Mouse (Mus musculus): ENCODE measurements around the gene Hepacam2. TPM values are rescaled to one million over a fixed set of nuclear protein-coding genes. Genes with fewer than 3 reads are reported as not detected.
A peak's percentile ranks its signal among the peaks of the same experiment; 100 is the strongest.
"Not testable (repeated sequence)": the region's sequence is repeated elsewhere in the genome, so short reads cannot be mapped to it uniquely, and the experiment has no call there.

The Hepacam2 gene
- polyA plus RNA-seq (2016; fragmentation: Nextera tagmentation; extraction: Ambion mirVana), result 2.3 and 2.7 TPM in 2 replicates

DNA sequence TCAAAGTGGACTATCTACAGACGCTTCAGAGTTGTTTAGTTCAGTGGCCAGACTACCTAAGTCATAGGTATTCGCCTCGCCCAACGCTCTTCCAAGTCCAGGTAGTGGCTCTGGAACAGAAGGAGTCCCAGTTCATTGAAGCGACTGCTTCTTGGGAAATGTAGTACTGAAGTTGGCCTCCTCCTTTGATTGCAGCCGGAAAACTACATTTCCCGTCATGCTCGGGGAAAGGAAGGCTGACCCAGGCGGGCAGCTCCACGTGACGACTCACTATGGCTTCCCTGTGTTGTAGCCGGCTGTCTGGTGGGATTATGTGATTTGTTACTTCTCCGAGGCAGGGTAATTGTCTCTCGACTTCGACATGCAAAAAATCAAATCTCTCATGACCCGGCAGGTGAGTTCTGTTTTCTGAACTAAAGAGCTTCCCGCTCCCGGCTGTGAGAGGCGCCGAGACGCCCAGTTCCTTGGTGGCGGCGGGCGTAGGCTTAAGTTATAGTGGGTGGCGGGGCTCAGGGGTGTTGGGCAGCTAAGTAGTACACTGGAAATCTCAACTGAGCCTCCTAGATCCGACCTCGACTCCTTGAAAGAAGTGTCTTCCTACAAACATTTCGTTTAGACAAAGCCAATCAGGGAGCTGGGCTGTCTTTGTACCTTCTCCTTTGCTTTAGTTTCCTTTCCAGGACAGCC is at the start of gene Hepacam2, which contains the start of gene Vps50:
TSS of gene Hepacam2 (minus strand) at position 137 of the 687 bp plus-strand sequence.
TSS of gene Vps50 (plus strand) at position 221 of the 687 bp plus-strand sequence.
- Histone ChIP-seq H3K9ac (peak within 1 kb of the TSS; percentile 67), H3K4me3 (replicated peaks) (peak within 1 kb of the TSS; percentile 74), H3K27ac (0 out of 2 replicates have a peak within 1 kb of the TSS, but pooled peaks have one; percentile 5), H3K4me1 (peaks cover 8% of the 10 kb centered on the region), H3K27me3 (no peaks in the 10 kb centered on the region), H3K9me3 (no peaks in the 10 kb centered on the region), H3K4me2 (peak within 1 kb of the TSS; percentile 92), H3K36me3 (replicated peaks) (no peaks in the 10 kb centered on the region)
- WGBS, result 1% methylated on average over 28 of the region's 28 CpGs
- ATAC-seq (ENCODE audit: low FRiP score), result peak; percentile 99

- H3K27ac ChIP-seq, result no peak overlapping the region
- ATAC-seq (ENCODE audit: low FRiP score), result no peak
- H3K36me3 ChIP-seq (replicated peaks), result peaks cover 7% of the 10 kb centered on the region
- H3K4me3 ChIP-seq (replicated peaks), result no peak overlapping the region
- 44% methylated on average over 1 of the region's 1 CpGs for WGBS
- no peaks in the 10 kb centered on the region for H3K9me3 ChIP-seq
- H3K4me1 ChIP-seq, result no peaks in the 10 kb centered on the region
- H3K4me2 ChIP-seq, result no peak overlapping the region
- H3K9ac ChIP-seq, result no peak overlapping the region
- H3K27me3 ChIP-seq, result no peaks in the 10 kb centered on the region
Observed at GRCm38 (mm10) chr6:3544970-3545369, 46.9 kb upstream of the Hepacam2 start.

- Histone ChIP-seq H3K27me3 (no peaks in the 10 kb centered on the region), H3K9me3 (no peaks in the 10 kb centered on the region), H3K4me3 (replicated peaks) (no peak overlapping the region), H3K4me2 (no peak overlapping the region), H3K36me3 (replicated peaks) (peaks cover 7% of the 10 kb centered on the region), H3K4me1 (no peaks in the 10 kb centered on the region), H3K9ac (no peak overlapping the region), H3K27ac (no peak overlapping the region)
- 90% methylated on average over 4 of the region's 4 CpGs for WGBS
- no peak for ATAC-seq (ENCODE audit: low FRiP score)
Observed at GRCm38 (mm10) chr6:3543862-3544261, 45.8 kb upstream of the Hepacam2 start.

- Histone ChIP-seq H3K27ac (no peak overlapping the region), H3K9me3 (no peaks in the 10 kb centered on the region), H3K9ac (no peak overlapping the region), H3K4me1 (no peaks in the 10 kb centered on the region), H3K36me3 (replicated peaks) (peaks cover 10% of the 10 kb centered on the region; the same call in 1 of the 2 replicates), H3K4me3 (replicated peaks) (no peak overlapping the region), H3K27me3 (no peaks in the 10 kb centered on the region), H3K4me2 (no peak overlapping the region)
- WGBS, result 94% methylated on average over 2 of the region's 2 CpGs
- no peak for ATAC-seq (ENCODE audit: low FRiP score)
Observed at GRCm38 (mm10) chr6:3539470-3539869, 41.4 kb upstream of the Hepacam2 start.

DNA sequence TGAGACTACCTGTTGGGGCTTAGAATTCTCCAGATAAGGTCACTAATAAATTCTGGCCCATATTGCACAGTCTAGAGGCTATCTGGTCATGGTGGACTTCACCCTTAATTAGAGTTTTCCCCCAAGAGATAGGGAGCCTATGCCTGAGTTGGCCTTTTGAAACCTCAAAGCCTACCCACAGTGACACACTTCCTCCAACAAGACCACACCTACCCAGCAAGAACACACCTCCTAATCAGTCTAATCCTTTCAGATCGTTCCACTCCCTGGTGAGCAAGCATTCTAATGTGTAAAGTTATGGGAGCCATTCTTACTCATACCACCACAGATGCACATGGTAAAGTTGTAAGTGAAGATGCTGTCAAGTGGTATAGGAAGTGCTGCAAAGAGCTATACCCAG is 38.0 kb upstream of the Hepacam2 start:
- no peak for ATAC-seq (ENCODE audit: low FRiP score)
- H3K27me3 ChIP-seq, result no peaks in the 10 kb centered on the region
- H3K27ac ChIP-seq, result no peak overlapping the region
- H3K4me2 ChIP-seq, result no peak overlapping the region
- peaks cover 10% of the 10 kb centered on the region; the same call in 1 of the 2 replicates for H3K36me3 ChIP-seq (replicated peaks)
- H3K4me1 ChIP-seq, result peaks cover 8% of the 10 kb centered on the region
- H3K9me3 ChIP-seq, result no peaks in the 10 kb centered on the region
- no peak overlapping the region for H3K9ac ChIP-seq
- 32% methylated on average over 1 of the region's 1 CpGs for WGBS
- no peak overlapping the region for H3K4me3 ChIP-seq (replicated peaks)

DNA sequence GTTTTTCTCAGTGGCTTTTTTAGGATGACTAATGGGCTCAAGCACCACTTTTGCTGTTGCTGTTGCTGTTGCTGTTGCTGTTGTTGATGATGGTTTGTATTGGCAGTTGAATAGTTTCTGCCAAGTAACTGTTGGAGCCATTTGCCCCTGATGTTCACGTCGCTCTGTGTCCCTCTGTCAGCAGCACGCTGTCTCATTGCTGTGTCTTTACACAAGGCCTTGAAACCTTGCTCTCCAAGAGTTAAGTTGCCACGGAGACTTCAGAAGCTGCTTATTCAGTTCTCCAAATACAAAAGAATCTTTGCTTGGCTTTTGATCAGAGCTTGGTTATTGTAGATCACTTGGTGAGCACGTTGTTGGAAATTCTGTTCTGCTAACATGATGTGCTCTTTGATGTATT is 33.3 kb upstream of the Hepacam2 start:
- no peak for ATAC-seq (ENCODE audit: low FRiP score)
- H3K4me3 ChIP-seq (replicated peaks), result no peak overlapping the region
- peaks cover 8% of the 10 kb centered on the region for H3K4me1 ChIP-seq
- no peak overlapping the region for H3K4me2 ChIP-seq
- H3K9ac ChIP-seq, result no peak overlapping the region
- H3K27ac ChIP-seq, result no peak overlapping the region
- WGBS, result 10% methylated on average over 5 of the region's 5 CpGs
- peaks cover 4% of the 10 kb centered on the region; the same call in 1 of the 2 replicates for H3K36me3 ChIP-seq (replicated peaks)
- H3K27me3 ChIP-seq, result no peaks in the 10 kb centered on the region
- H3K9me3 ChIP-seq, result no peaks in the 10 kb centered on the region

GRCm38 (mm10) chr6:3528198-3528597 is 30.1 kb upstream of the Hepacam2 start:
- Histone ChIP-seq H3K27ac (no peak overlapping the region), H3K27me3 (no peaks in the 10 kb centered on the region), H3K9ac (no peak overlapping the region), H3K36me3 (replicated peaks) (no peaks in the 10 kb centered on the region), H3K4me3 (replicated peaks) (no peak overlapping the region), H3K4me1 (peaks cover 8% of the 10 kb centered on the region), H3K9me3 (no peaks in the 10 kb centered on the region), H3K4me2 (no peak overlapping the region)
- ATAC-seq (ENCODE audit: low FRiP score), result no peak
- WGBS, result 93% methylated on average over 4 of the region's 4 CpGs

DNA sequence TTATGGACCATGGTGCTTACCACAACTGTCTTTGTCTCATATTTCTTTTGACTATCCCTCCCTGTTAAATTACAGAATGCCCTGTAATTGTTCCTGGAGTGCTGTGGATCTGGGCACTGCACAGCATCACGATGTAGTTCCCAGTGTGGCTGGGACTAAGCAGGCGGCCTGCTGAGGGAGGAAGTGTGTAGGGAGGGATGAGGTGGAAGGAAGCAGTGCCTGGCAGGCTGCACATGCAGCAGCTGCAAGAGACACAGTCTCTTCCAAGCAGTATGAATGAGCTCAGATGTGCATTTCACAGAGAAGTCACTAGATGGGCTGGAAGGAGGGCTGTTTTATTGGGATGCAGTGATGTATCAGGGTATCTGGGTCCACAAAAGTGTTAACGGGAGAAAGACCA is 14.5 kb upstream of the Hepacam2 start:
- peaks cover 24% of the 10 kb centered on the region for H3K4me1 ChIP-seq
- H3K36me3 ChIP-seq (replicated peaks), result 0 out of 2 replicates have a peak, but pooled peaks cover 2% of the 10 kb centered on the region
- no peak overlapping the region for H3K4me3 ChIP-seq (replicated peaks)
- H3K9ac ChIP-seq, result peak overlapping the region; percentile 30; the same call in 1 of the 2 replicates
- WGBS, result 22% methylated on average over 3 of the region's 3 CpGs
- ATAC-seq (ENCODE audit: low FRiP score), result peak; percentile 86
- no peaks in the 10 kb centered on the region for H3K9me3 ChIP-seq
- no peak overlapping the region for H3K4me2 ChIP-seq
- peak overlapping the region; percentile 74 for H3K27ac ChIP-seq
- no peaks in the 10 kb centered on the region for H3K27me3 ChIP-seq

- Histone ChIP-seq H3K4me2 (peak overlapping the region; percentile 44), H3K36me3 (replicated peaks) (no peaks in the 10 kb centered on the region), H3K27me3 (no peaks in the 10 kb centered on the region), H3K9ac (peak overlapping the region; percentile 44), H3K4me1 (peaks cover 24% of the 10 kb centered on the region), H3K27ac (peak overlapping the region; percentile 88), H3K9me3 (no peaks in the 10 kb centered on the region), H3K4me3 (replicated peaks) (peak overlapping the region; percentile 13; the same call in 1 of the 2 replicates)
- 27% methylated on average over 11 of the region's 11 CpGs for WGBS
- ATAC-seq (ENCODE audit: low FRiP score), result peak; percentile 55
Observed at GRCm38 (mm10) chr6:3511612-3512011, 13.5 kb upstream of the Hepacam2 start.

GRCm38 (mm10) chr6:3511116-3511515 is 13.0 kb upstream of the Hepacam2 start:
- Histone ChIP-seq H3K36me3 (replicated peaks) (no peaks in the 10 kb centered on the region), H3K9me3 (no peaks in the 10 kb centered on the region), H3K9ac (peak overlapping the region; percentile 44), H3K27ac (peak overlapping the region; percentile 88), H3K4me3 (replicated peaks) (peak overlapping the region; percentile 13; the same call in 1 of the 2 replicates), H3K27me3 (no peaks in the 10 kb centered on the region), H3K4me1 (peaks cover 24% of the 10 kb centered on the region), H3K4me2 (peak overlapping the region; percentile 44)
- WGBS, result 56% methylated on average over 10 of the region's 10 CpGs
- ATAC-seq (ENCODE audit: low FRiP score), result no peak

GRCm38 (mm10) chr6:3509782-3510181 is 11.7 kb upstream of the Hepacam2 start:
- no peak overlapping the region for H3K4me3 ChIP-seq (replicated peaks)
- H3K4me2 ChIP-seq, result no peak overlapping the region
- no peaks in the 10 kb centered on the region for H3K9me3 ChIP-seq
- WGBS, result 18% methylated on average over 2 of the region's 2 CpGs
- H3K9ac ChIP-seq, result no peak overlapping the region
- peak; percentile 45; the same call in 1 of the 2 replicates for ATAC-seq (ENCODE audit: low FRiP score)
- H3K4me1 ChIP-seq, result peaks cover 24% of the 10 kb centered on the region
- no peaks in the 10 kb centered on the region for H3K27me3 ChIP-seq
- no peaks in the 10 kb centered on the region for H3K36me3 ChIP-seq (replicated peaks)
- H3K27ac ChIP-seq, result no peak overlapping the region

DNA sequence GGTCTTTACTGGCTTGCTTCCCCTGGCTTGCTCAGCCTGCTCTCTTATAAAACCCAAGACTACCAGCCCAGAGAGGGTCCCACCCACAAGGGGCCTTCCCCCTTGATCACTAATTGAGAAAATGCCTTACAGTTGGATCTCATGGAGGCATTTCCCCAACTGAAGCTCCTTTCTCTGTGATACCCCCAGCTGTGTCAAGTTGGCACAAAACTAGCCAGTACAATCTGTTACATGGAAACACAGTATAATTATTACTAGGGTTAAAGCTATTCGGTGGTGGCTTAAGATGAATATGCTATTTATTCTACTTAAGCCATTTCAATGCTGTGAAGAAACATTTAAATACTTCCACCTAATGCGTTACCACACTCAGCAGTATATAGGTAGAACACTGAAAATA is 10.1 kb upstream of the Hepacam2 start:
- ATAC-seq (ENCODE audit: low FRiP score); H3K4me2 ChIP-seq; H3K36me3 ChIP-seq (replicated peaks); H3K9ac ChIP-seq; H3K9me3 ChIP-seq; H3K4me3 ChIP-seq (replicated peaks); H3K27me3 ChIP-seq; H3K27ac ChIP-seq: not testable (repeated sequence)
- 79% methylated on average over 2 of the region's 2 CpGs for WGBS
- H3K4me1 ChIP-seq, result peaks cover 21% of the 10 kb centered on the region

DNA sequence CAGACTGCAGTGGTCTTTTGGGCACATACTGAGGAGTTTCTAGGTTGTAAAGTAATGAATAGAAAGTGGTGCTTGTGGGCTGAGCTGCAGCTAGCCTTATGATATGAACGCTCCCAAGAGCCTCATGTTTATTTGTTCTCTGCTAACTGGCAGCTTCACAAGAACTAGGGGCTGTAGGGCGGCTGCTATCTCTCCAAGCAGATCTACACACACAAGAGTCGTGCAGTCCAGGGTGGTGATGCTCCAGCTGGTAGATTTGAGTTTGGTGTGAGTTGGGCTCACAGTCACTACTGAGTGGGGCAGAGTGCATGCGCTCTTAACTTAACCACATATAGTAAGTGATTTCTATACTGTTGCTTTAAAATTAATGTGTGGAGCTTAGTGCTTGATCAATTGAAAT is 9.0 kb upstream of the Hepacam2 start:
- no peak overlapping the region for H3K4me3 ChIP-seq (replicated peaks)
- H3K9ac ChIP-seq, result no peak overlapping the region
- no peak for ATAC-seq (ENCODE audit: low FRiP score)
- H3K9me3 ChIP-seq, result no peaks in the 10 kb centered on the region
- no peaks in the 10 kb centered on the region for H3K36me3 ChIP-seq (replicated peaks)
- H3K4me1 ChIP-seq, result peaks cover 14% of the 10 kb centered on the region
- WGBS, result 88% methylated on average over 4 of the region's 4 CpGs
- no peak overlapping the region for H3K27ac ChIP-seq
- H3K4me2 ChIP-seq, result no peak overlapping the region
- H3K27me3 ChIP-seq, result no peaks in the 10 kb centered on the region
